Mouse (Mus musculus) layer of hippocampus, adult 9-11 months (tissue): ENCODE results near the gene Pex6.

Source experiments
- DNase-seq: peaks from one replicate; pipeline ENCODE4 v3.0.0; 2022

Gene Pex6

DNA sequence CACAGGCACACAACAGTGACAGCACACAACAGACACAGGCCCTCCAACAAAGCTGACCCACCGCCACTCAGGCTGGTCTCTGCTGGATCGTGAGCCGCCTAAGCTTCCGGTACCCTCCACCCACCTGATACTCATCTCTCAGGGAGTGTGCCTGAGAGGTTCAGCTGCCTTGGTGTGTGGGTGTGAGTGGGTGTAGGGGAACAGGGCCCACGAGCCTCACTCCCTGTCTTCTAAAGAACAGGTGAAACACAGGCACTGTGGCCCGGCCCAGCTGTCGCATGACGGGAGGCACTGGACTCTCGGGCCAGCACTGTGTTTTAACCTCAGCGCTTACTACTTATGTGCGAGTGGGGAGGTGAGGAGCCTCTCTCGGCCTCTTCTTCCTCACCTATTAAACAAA, 9.2 kb upstream of the Pex6 start:
- no peak for DNase-seq

DNA sequence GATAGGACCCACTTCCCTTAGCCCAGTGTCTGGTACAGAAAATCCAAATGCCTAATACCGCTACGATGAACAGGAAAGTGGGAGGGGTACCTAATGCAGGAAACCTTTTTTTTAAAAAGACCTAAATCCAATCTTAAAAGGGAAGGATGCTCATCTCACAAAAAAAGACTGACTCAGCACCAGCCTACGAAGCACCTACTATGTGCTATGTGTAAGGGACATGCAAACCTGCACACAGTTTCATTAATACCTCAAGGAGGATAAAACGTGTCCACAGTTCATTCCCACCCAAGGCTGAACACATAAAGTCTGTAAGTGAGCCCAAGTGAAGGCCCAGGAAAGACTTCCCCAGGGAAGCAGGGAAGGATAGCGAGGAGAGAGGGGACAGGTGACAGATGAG, 8.8 kb upstream of the Pex6 start:
- DNase-seq: no peak

- DNase-seq: no peak
Observed at GRCm38 (mm10) chr17:46703971-46704886, 7.0 kb upstream of the Pex6 start.

DNA sequence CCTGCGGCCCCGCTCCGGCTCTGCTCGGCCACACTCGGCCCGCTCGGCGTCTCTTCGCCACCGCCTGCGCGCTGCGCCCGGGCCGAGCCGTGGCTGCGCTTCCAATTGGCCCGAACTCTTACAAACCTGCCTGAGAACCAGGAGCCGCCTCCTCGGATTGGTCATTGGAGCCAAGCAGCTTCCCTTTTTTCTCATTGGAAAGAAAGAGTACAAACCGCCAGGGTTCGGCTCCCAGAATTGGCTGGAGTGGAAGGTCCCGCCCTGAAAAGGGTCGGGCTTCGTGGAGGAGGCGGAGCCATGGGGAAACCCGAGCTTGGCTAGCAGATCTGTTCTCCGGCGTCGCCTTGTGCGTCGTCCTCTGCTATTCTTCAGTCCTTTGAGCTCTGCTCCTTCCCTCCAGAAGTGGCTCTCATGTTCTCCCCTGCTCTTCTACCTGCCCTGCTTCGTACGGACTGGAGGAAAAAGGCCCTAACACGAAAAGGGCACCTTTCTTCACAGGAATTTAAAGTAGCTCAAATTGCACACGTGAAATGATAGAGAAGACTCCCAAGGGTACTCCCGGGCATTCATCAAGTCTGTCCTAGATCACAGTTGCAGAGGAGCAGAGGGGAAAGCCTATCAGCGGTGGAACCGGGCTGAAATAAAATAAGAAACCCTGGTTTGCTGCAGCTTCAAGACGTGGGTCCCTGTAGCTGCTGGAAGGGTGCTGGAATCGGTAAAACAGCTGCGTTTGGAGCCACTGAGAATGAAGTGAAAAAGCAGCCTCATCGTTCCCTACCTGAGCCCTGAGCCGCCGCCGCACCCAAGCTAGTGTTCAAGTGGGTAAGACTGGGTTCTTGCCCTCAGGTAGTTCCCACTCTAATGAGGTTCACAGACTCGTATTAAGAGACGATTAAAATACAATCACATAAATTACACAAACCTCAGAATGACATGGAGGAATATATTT, 6.1 kb upstream of the Pex6 start, which contains the start of gene Ppp2r5d:
Gene Ppp2r5d, minus strand, starts transcription at position 225 of the 949 bp plus-strand sequence.
- peak; percentile 98 for DNase-seq

- no peak for DNase-seq
Observed at GRCm38 (mm10) chr17:46706375-46707089, 4.7 kb upstream of the Pex6 start.

GRCm38 (mm10) chr17:46711612-46712271, 479 bp downstream of the Pex6 start:
- no peak for DNase-seq

DNA sequence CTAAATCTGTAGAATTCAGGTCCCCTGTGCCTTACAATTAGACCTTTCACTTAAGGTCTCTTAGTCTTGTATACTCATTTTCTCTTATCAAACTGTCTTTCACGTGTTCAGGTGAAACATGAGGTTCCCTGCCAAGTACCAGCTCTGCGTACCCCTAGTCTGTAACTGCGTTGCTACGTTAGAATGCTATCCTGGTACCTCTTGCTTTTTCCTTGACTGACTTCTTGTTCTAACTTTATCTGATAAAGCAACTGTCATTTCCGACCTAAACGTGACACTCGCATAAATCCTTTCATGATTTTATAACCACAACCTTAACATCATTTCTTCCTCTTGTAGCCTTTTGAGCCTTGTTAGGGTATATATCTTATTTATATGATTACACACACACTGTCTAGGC, 1.2 kb downstream of the Pex6 start:
- no peak for DNase-seq

GRCm38 (mm10) chr17:46713849-46714248, 2.6 kb downstream of the Pex6 start:
- no peak for DNase-seq

DNA sequence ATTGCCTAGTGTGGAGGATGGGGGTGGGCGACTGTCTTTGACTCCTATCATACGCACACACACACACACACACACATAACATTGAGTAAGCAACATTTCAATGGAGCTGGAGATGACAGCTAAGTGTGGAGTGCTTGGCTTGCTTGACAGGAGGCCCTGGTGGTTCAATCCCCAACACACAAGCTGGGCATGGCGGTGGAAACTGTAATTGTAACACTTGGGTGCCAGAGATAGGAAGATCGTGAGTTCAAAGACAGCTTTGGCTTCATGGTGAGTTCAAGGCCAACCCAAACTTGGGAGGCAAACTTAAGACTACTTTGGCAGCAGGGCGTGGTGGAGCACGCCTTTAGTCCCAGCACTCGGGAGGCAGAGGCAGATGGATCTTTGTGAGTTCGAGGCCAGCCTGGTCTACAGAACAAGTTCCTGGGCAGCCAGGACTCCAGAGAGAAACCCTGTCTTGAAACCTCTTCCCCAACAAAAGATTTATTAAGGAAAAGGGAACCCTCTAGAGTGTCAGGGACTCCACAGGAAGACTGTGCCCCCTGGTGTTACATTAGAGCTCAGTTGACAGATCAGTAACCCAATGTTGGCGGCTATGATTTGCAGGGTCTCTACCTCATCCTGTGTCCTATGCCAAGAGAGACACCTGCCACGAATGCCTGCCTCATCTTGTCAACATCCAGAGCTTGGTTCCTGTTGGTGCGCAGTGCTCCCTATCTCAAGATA, 3.7 kb downstream of the Pex6 start:
- DNase-seq: no peak

- DNase-seq: no peak
Observed at GRCm38 (mm10) chr17:46721077-46721476, 9.8 kb downstream of the Pex6 start.

- DNase-seq: no peak
Observed at GRCm38 (mm10) chr17:46724477-46725084, 13.3 kb downstream of the Pex6 start.

- DNase-seq: no peak
Observed at GRCm38 (mm10) chr17:46725273-46725672, 14.0 kb downstream of the Pex6 start.

DNA sequence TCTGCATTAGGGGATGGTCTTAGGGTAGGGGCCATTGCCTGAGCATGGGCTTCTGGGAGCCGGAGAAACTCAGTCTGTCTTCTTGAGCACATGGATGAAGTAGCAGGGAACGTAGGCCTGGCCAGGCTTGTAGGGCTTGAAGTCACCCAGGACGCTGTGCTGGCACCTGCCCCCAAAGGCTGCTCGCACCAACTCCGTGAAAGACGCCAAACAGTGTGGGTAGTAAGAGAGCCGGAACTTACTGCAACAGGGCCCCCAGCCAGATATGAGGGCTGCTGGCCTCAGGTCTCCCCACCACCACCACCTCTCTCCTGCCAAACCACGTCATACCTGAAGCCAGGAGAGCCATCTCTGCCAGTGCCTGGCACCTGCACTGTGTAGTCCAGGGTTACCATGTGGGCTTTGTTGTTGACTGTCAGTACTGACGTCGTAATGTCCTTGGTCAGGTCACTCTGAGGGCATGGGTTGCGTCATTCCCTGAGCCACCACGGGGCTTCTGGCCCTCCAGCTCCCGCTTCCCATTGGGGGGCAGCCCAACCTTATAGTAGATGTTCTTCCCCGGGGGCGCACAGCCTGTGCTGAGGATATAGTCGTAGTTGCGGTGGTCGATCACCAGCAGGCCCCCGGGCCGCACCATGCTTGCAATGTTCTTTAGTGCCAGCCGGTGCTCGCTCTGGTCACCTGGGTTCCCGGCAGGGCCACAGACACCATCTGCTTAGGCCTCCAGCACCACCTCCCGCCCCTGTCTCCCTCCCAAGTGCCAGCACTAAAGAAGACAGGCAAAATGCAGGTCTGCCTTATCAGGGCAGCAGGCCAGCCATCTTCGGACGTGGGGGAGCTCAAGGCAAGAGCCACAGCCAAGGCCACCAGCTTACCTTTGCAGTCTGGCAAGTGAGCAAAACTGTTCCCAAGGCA, 14.7 kb downstream of the Pex6 start:
- no peak for DNase-seq

GRCm38 (mm10) chr17:46727271-46727670, 16.0 kb downstream of the Pex6 start:
- DNase-seq: no peak

DNA sequence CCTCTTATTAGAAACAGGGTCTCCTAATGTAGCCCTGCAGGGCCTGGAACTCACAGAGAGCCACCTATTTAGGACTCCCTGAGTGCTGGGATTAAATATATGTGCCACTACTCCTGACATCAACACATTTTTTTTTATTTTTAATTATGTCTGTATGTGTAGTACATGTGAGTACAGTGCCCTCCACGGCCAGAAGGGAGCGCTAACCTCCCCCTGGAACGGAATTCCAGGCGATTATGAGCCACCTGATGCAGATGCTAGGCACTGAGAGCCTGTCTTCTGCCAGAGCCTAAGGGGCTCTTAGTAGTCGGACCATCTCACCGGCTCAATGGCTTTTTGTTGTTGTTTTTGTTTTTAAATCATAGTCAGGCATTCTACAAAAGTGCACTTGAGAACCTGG, 16.8 kb downstream of the Pex6 start:
- DNase-seq: no peak

- DNase-seq: no peak
Observed at GRCm38 (mm10) chr17:46728496-46728895, 17.2 kb downstream of the Pex6 start.

DNA sequence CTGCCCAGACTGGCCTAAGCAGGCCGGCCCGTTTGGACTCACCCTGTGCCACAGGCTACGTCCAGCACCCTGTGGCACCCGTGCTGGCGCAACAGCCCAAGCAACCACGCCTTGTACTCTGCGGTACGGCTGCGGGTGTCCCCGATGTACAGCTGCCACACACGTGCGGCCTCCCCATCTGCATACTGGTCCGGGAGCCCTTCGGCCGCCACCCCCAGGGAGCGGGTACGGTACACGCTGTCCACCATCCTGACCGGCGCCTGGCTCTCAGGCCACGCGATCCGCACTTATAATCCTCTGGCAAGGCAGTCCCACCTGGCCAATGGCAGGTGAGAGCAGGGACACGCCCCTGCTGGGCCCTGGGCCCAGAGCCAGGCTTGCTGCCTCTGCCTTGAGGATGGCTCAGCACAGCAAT, 17.6 kb downstream of the Pex6 start, which contains the start of gene Gnmt:
Gene Gnmt, minus strand, starts transcription at position 265 of the 415 bp plus-strand sequence.
- no peak for DNase-seq

- no peak for DNase-seq
Observed at GRCm38 (mm10) chr17:46734055-46734454, 22.8 kb downstream of the Pex6 start.

DNA sequence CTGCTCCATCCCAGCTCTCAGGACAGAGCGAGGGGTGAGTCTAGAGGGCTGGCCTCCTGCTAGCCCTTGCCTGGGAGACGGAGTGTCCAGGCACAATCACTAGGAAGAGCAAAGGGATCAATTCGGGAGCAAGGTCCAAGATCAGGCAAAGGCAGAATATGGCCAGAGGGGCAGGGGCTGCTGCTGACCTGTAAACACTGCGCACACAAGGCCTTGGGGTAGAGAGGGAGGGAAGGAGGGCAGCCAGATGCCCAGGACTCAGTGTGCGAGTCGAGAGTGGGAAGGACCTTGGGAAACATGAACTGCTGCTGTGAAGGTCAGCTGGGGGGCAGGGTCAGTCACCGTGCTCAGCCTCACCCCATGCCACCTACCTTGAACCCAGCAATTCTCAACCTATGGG, 24.0 kb downstream of the Pex6 start:
- DNase-seq: no peak

DNA sequence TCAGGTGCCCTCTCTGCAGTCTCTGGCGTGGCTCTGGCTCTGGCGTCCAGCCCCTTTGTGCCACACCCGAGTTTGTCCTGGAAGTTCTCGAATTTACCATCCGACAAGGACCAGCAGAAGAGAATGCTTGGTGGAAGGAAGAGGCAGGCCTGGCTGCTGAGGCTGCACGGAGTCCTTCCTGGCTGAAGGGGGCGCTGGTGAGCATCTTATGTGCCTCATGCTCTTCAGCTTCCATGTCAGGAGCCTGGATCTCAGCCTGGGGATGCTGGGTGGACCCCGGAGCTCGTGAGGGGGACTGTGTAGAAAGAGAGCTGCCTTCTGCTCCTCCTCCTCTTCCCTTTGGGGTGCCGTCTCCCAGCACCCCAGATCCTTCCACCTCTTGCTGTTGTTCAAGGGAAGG, 24.9 kb downstream of the Pex6 start:
- DNase-seq: no peak
